Mouse (Mus musculus): ENCODE measurements around the gene Hif3a. TPM values are rescaled to one million over a fixed set of nuclear protein-coding genes. Genes with fewer than 3 reads are reported as not detected.

Gene Hif3a
- polyA plus RNA-seq, 1 experiment, result not detected

GRCm38 (mm10) chr7:17058816-17059462 is 3.3 kb downstream of the Hif3a start:
- TF ChIP-seq POLR2A (IDR thresholded peaks at IDR 0.05; ENCODE audit: insufficient read depth, low read depth, low read length) (no peak), CTCF (IDR thresholded peaks at IDR 0.05; ENCODE audit: insufficient read depth, low read depth, low read length) (no peak)
- peaks cover 48% of the 10 kb centered on the region for H3K4me1 ChIP-seq (ENCODE audit: control insufficient read depth, insufficient read depth, low read length)
- no peak overlapping the region for H3K4me3 ChIP-seq (ENCODE audit: insufficient read depth, low read depth, low read length)
- WGBS, result 29% methylated on average over 8 of the region's 8 CpGs
- H3K27ac ChIP-seq (ENCODE audit: insufficient read depth, low read depth, low read length), result peak overlapping the region; percentile 83

GRCm38 (mm10) chr7:17058071-17058689 is 4.0 kb downstream of the Hif3a start:
- TF ChIP-seq CTCF (IDR thresholded peaks at IDR 0.05; ENCODE audit: insufficient read depth, low read depth, low read length), result 0 out of 2 replicates have a peak, but pooled peaks have one; percentile 20
- TF ChIP-seq POLR2A (IDR thresholded peaks at IDR 0.05; ENCODE audit: insufficient read depth, low read depth, low read length), result no peak
- peaks cover 48% of the 10 kb centered on the region for H3K4me1 ChIP-seq (ENCODE audit: control insufficient read depth, insufficient read depth, low read length)
- 21% methylated on average over 16 of the region's 16 CpGs for WGBS
- no peak overlapping the region; the same call in 1 of the 2 replicates for H3K4me3 ChIP-seq (ENCODE audit: insufficient read depth, low read depth, low read length)
- peak overlapping the region; percentile 91 for H3K27ac ChIP-seq (ENCODE audit: insufficient read depth, low read depth, low read length)

- peaks cover 38% of the 10 kb centered on the region for H3K4me1 ChIP-seq (ENCODE audit: control insufficient read depth, insufficient read depth, low read length)
- peak overlapping the region; percentile 71 for H3K4me3 ChIP-seq (ENCODE audit: insufficient read depth, low read depth, low read length)
- TF ChIP-seq POLR2A (IDR thresholded peaks at IDR 0.05; ENCODE audit: insufficient read depth, low read depth, low read length), result no peak
- no peak for TF ChIP-seq CTCF (IDR thresholded peaks at IDR 0.05; ENCODE audit: insufficient read depth, low read depth, low read length)
- H3K27ac ChIP-seq (ENCODE audit: insufficient read depth, low read depth, low read length), result peak overlapping the region; percentile 62
- 40% methylated on average over 14 of the region's 14 CpGs for WGBS
Measured at GRCm38 (mm10) chr7:17056601-17057523, 5.4 kb downstream of the Hif3a start.

- Histone ChIP-seq H3K4me3 (ENCODE audit: insufficient read depth, low read depth, low read length) (peak overlapping the region; percentile 71), H3K4me1 (ENCODE audit: control insufficient read depth, insufficient read depth, low read length) (peaks cover 35% of the 10 kb centered on the region), H3K27ac (ENCODE audit: insufficient read depth, low read depth, low read length) (peak overlapping the region; percentile 62)
- under 1% methylated on average over 42 of the region's 42 CpGs for WGBS
- TF ChIP-seq CTCF (IDR thresholded peaks at IDR 0.05; ENCODE audit: insufficient read depth, low read depth, low read length) (no peak), POLR2A (IDR thresholded peaks at IDR 0.05; ENCODE audit: insufficient read depth, low read depth, low read length) (no peak)
Measured at GRCm38 (mm10) chr7:17056081-17056581, 6.1 kb downstream of the Hif3a start.

GRCm38 (mm10) chr7:17055287-17055946 is 6.8 kb downstream of the Hif3a start:
- 84% methylated on average over 4 of the region's 4 CpGs for WGBS
- peak overlapping the region; percentile 71; the same call in 1 of the 2 replicates for H3K4me3 ChIP-seq (ENCODE audit: insufficient read depth, low read depth, low read length)
- no peak overlapping the region for H3K27ac ChIP-seq (ENCODE audit: insufficient read depth, low read depth, low read length)
- peaks cover 32% of the 10 kb centered on the region for H3K4me1 ChIP-seq (ENCODE audit: control insufficient read depth, insufficient read depth, low read length)
- no peak for TF ChIP-seq CTCF (IDR thresholded peaks at IDR 0.05; ENCODE audit: insufficient read depth, low read depth, low read length)
- TF ChIP-seq POLR2A (IDR thresholded peaks at IDR 0.05; ENCODE audit: insufficient read depth, low read depth, low read length), result no peak

GRCm38 (mm10) chr7:17054325-17054989 is 7.8 kb downstream of the Hif3a start:
- TF ChIP-seq POLR2A (IDR thresholded peaks at IDR 0.05; ENCODE audit: insufficient read depth, low read depth, low read length) (no peak), CTCF (IDR thresholded peaks at IDR 0.05; ENCODE audit: insufficient read depth, low read depth, low read length) (no peak)
- 91% methylated on average over 16 of the region's 16 CpGs for WGBS
- H3K4me1 ChIP-seq (ENCODE audit: control insufficient read depth, insufficient read depth, low read length), result peaks cover 24% of the 10 kb centered on the region
- no peak overlapping the region for H3K27ac ChIP-seq (ENCODE audit: insufficient read depth, low read depth, low read length)
- H3K4me3 ChIP-seq (ENCODE audit: insufficient read depth, low read depth, low read length), result no peak overlapping the region

- Histone ChIP-seq H3K4me1 (ENCODE audit: control insufficient read depth, insufficient read depth, low read length) (peaks cover 9% of the 10 kb centered on the region), H3K4me3 (ENCODE audit: insufficient read depth, low read depth, low read length) (no peak overlapping the region), H3K27ac (ENCODE audit: insufficient read depth, low read depth, low read length) (no peak overlapping the region)
- WGBS, result 13% methylated on average over 16 of the region's 17 CpGs
- TF ChIP-seq CTCF (IDR thresholded peaks at IDR 0.05; ENCODE audit: insufficient read depth, low read depth, low read length), result peak; percentile 59; the same call in 1 of the 2 replicates
- TF ChIP-seq POLR2A (IDR thresholded peaks at IDR 0.05; ENCODE audit: insufficient read depth, low read depth, low read length), result no peak
Measured at GRCm38 (mm10) chr7:17050933-17051594, 11.2 kb downstream of the Hif3a start.

Measured in olfactory bulb, adult 2 months (tissue).